Mouse (Mus musculus) forebrain, postnatal 0 days (tissue): ENCODE results near the gene Lor. TPM values are rescaled to one million over a fixed set of nuclear protein-coding genes. Genes with fewer than 3 reads are reported as not detected.

ENCODE experiments used
- ATAC-seq: fragments of 200-750 bp; cut with Nextera tagmentation; 2 replicates; pipeline ENCODE4 v1.8.0; 2017; ENCODE audit warnings: mild to moderate bottlenecking, moderate library complexity
- DNase-seq: peaks from one replicate; pipeline ENCODE4 v3.0.0-alpha.2; 2015
- H3K27ac ChIP-seq: fragments of 300-500 bp; sonication (generic); 2 replicates; pipeline ENCODE4 v1.5.1; 2014; ENCODE audit warnings: low read depth, mild to moderate bottlenecking, antibody characterized with exemption, low read length, moderate library complexity, mixed read lengths
- H3K27me3 ChIP-seq: fragments of 300-500 bp; sonication (generic); 2 replicates; pipeline ENCODE4 v1.6.1; 2014; ENCODE audit warnings: mild to moderate bottlenecking, low read length, mixed read lengths; ENCODE audit not compliant: insufficient read depth
- H3K36me3 ChIP-seq: fragments of 300-500 bp; sonication (generic); 2 replicates; pipeline ENCODE4 v1.6.1; 2014; ENCODE audit warnings: mild to moderate bottlenecking, moderate library complexity; ENCODE audit not compliant: insufficient read depth
- H3K4me1 ChIP-seq: fragments of 300-500 bp; sonication (generic); 2 replicates; pipeline ENCODE4 v1.6.1; 2014; ENCODE audit warnings: antibody characterized with exemption; ENCODE audit not compliant: insufficient read depth
- H3K4me2 ChIP-seq: fragments of 300-500 bp; sonication (generic); 2 replicates; pipeline ENCODE4 v1.6.1; 2014; ENCODE audit warnings: low read depth, mild to moderate bottlenecking, moderate library complexity
- H3K4me3 ChIP-seq: fragments of 300-500 bp; sonication (generic); 2 replicates; pipeline ENCODE4 v1.5.1; 2014; ENCODE audit warnings: low read depth, low read length, mixed read lengths
- H3K9ac ChIP-seq: fragments of 300-500 bp; sonication (generic); 2 replicates; pipeline ENCODE4 v1.6.1; 2014; ENCODE audit warnings: mild to moderate bottlenecking
- H3K9me3 ChIP-seq: fragments of 300-500 bp; sonication (generic); 2 replicates; pipeline ENCODE4 v1.6.1; 2016; ENCODE audit warnings: low read length
- CTCF ChIP-seq: sonication (generic); IDR thresholded peaks from 2 replicates; pipeline ENCODE4 v1.5.1; 2016; ENCODE audit warnings: antibody characterized with exemption, control low read depth, low read depth
- WGBS: fragments of 180-500 bp; shearing (Covaris S2); extraction: QIAGEN DNeasy Blood & Tissue Kit; methylation state at CpG from one replicate; pipeline ENCODE4 v1.1.7; 2014; 5-methylcytosine and 5-hydroxymethylcytosine counted together
- microRNA-seq, 2 experiments: library from miRNA; unstranded; fragments of <30 nt; microRNA quantifications; one replicate each; pipeline ENCODE4; 2016
- polyA plus RNA-seq: library from polyadenylated mRNA; unstranded; fragments of >200 nt; fragmentation: Nextera tagmentation; extraction: Ambion mirVana; gene quantifications from 2 replicates; pipeline ENCODE4 v1.2.1, GENCODE M21; 2015
- total RNA-seq: library from RNA; depleted of rRNA; stranded (reverse); fragments of >200 nt; gene quantifications from 2 replicates; pipeline ENCODE4 v1.2.3, GENCODE M21; 2014; rRNA removed

The Lor gene
- total and polyA plus RNA-seq, 2 experiments from 2014 or later: 1.8 to 14.7 TPM

DNA sequence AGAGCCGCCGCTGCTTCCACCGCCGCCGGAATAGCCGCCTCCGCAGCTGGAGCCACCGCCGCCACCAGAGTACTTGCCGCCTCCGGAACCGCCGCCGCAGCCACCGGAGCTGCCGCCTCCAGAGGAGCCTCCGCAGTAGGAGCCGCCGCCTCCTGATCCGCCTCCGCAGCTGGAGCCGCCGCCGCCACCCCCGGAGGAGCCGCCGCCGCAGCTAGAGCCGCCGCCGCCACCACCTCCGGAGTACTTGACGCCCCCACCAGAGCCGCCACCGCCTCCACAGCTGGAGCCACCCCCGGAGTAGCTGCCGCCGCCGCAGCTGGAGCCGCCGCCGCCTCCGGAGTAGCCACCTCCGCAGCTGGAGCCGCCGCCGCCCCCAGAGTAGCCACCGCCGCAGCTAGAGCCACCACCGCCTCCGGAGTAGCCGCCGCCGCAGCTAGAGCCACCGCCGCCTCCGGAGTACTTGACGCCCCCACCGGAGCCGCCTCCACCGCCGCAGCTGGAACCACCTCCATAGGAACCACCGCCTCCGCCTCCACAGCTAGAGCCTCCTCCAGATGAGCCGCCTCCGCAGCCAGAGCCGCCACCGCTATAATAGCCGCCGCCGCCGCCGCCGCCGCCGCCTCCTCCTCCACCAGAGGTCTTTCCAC, 1.5 kb downstream of the Lor start:
- ATAC-seq: peak; percentile 76
- H3K4me3 ChIP-seq: peak overlapping the region; percentile 73

DNA sequence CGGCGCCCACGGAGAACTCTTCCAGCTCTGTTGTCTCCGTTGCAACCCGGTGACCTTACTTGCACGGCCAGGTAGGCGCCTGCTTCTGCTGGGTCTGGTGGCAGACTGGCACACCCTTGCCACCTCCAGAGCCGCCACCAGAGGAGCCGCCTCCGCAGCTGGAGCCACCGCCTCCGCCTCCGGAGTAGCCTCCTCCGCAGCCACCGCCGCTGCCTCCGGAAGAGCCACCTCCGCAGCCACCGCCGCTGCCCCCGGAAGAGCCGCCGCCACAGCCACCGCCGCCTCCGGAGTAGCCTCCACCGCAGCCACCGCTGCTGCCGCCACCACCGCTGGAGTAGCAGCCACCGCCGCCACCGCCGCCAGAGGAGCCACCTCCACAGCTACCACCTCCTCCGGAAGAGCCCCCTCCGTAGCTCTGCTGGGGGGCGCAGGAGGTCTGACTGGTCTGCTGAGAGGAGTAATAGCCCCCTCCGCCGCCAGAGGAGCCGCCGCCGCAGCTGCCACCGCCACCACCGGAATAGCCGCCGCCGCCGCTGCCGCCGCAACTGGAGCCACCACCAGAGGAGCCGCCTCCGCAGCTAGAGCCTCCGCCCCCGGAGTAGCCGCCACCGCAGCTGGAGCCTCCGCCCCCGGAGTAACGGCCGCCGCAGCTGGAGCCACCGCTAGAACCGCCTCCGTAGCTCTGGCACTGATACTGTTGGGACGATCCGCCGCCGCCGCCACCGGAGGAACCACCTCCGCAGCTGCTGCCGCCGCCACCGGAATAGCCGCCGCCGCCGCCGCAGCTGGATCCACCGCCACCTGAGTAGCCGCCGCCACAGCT, 2.3 kb downstream of the Lor start:
- peak overlapping the region; percentile 91 for H3K27ac ChIP-seq
- DNase-seq (peak; percentile 67), ATAC-seq (peak; percentile 82)
- H3K4me3 ChIP-seq: peak overlapping the region; percentile 73
- TF ChIP-seq CTCF: peak; percentile 51
- peak overlapping the region; percentile 82 for H3K9ac ChIP-seq
- H3K9me3 ChIP-seq: no peaks in the 10 kb centered on the region
- peaks cover 6% of the 10 kb centered on the region for H3K27me3 ChIP-seq
- peak overlapping the region; percentile 88 for H3K4me2 ChIP-seq
- no peaks in the 10 kb centered on the region for H3K36me3 ChIP-seq
- no peaks in the 10 kb centered on the region for H3K4me1 ChIP-seq
- 2% methylated on average over 78 of the region's 82 CpGs for WGBS

More for the DNA sequence above, 1.5 kb downstream of the Lor start:
- under 1% methylated on average over 51 of the region's 76 CpGs for WGBS
- peak; percentile 55 for DNase-seq
- Histone ChIP-seq H3K27me3 (peaks cover 6% of the 10 kb centered on the region), H3K27ac (peak overlapping the region; percentile 91), H3K9ac (peak overlapping the region; percentile 82), H3K4me2 (peak overlapping the region; percentile 88), H3K36me3 (no peaks in the 10 kb centered on the region), H3K4me1 (no peaks in the 10 kb centered on the region), H3K9me3 (no peaks in the 10 kb centered on the region)
- no peak for TF ChIP-seq CTCF

DNA sequence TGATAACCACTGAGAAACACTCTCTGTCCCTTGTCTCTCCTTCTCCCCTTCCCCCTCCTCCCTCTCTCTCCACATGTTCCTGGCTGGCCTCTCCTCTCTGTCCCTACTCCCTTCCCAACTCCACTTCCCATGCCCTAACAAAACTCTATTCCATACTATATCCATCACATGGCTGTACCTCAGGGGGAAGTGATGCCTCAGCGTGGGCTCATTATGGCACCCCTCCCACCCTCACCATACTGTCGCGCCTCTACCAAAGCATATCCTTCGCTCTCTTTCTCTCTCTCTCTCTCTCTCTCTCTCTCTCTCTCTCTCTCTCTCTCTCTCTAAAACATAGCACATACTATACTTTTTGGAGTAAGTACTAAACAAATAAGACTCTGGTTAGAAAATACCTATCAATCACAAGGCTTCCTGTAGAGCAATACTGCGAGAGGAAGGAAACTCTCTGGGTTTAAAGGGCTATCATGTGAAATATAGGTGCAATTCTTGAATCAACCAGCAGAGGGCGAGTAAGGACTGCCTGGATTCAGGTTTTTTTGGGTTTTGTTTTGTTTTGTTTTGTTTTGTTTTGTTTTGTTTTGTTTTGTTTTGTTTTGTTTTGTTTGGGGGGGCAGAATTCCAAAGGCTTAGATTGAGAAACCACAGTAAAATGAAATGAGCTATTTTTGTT, 32.4 kb downstream of the Lor start:
- H3K9me3 ChIP-seq: no peaks in the 10 kb centered on the region
- DNase-seq: peak; percentile 47
- 59% methylated on average over 6 of the region's 6 CpGs for WGBS
- no peaks in the 10 kb centered on the region for H3K36me3 ChIP-seq
- peak; percentile 77 for TF ChIP-seq CTCF
- H3K27ac ChIP-seq: no peak overlapping the region
- no peak for ATAC-seq
- no peak overlapping the region for H3K9ac ChIP-seq
- no peak overlapping the region for H3K4me2 ChIP-seq
- no peaks in the 10 kb centered on the region for H3K27me3 ChIP-seq
- no peak overlapping the region for H3K4me3 ChIP-seq
- H3K4me1 ChIP-seq: no peaks in the 10 kb centered on the region

DNA sequence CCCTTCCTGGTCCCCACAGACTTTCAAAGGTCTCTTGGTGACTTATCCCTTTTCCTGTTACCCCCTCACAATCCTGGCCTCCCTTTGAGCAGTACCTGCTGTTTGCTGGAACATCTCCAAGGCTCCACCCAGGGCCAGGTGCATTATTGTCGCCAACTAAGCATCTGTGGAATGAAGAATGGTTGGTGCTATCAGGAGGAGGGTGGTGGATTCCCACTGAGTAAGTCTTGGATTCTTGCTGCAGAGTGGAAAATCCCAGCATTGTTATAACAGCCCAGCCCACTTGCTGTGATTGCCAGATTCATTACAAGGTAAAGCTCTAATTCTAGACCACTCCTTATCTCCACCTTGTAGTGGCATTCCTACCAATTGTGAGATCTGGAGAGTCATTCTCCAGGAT, 49.0 kb downstream of the Lor start:
- 53% methylated on average over 1 of the region's 1 CpGs for WGBS
- H3K4me3 ChIP-seq: no peak overlapping the region
- no peak for ATAC-seq

DNA sequence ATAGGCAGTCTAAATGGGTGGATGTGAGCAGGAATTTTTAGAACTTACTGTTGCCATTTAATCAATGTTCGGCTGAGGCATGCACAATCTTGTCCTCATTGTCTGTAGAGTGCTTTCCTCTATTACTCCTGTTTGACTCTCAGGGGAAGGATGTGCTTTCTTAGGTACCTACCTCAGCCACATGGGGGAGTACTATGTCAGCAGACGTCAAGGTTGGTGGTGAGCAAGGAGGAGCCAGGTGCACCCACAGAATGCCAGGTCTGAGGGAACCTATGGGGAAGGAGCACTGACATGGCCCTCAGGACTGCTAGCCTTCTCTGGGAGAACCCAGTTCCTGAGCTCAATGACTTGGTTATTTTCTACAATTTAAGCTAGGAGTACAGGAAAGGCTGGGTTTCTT, 49.7 kb downstream of the Lor start:
- Histone ChIP-seq H3K4me1 (no peaks in the 10 kb centered on the region), H3K27ac (no peak overlapping the region), H3K4me3 (no peak overlapping the region), H3K36me3 (no peaks in the 10 kb centered on the region), H3K9ac (no peak overlapping the region), H3K4me2 (no peak overlapping the region), H3K27me3 (no peaks in the 10 kb centered on the region), H3K9me3 (no peaks in the 10 kb centered on the region)
- no peak for DNase-seq
- ATAC-seq: no peak
- 50% methylated on average over 2 of the region's 2 CpGs for WGBS
- no peak for TF ChIP-seq CTCF

More for the DNA sequence above, 49.0 kb downstream of the Lor start:
- Histone ChIP-seq H3K27me3 (no peaks in the 10 kb centered on the region), H3K27ac (no peak overlapping the region), H3K9me3 (no peaks in the 10 kb centered on the region), H3K4me1 (no peaks in the 10 kb centered on the region), H3K4me2 (no peak overlapping the region), H3K9ac (no peak overlapping the region), H3K36me3 (no peaks in the 10 kb centered on the region)
- DNase-seq: no peak
- no peak for TF ChIP-seq CTCF

Small RNAs within 50 kb of the gene (microRNA-seq; reads per million reads assigned to microRNA genes)
- gene Gm25145: 0 reads per million in 2 experiments

Other genes starting within 250 kb of the Lor start
- not detected in 2 replicates for gene Pglyrp3, start 68.6 kb downstream of the Lor start, total RNA-seq
- not detected in 2 replicates for gene Pglyrp3, start 68.6 kb downstream of the Lor start, polyA plus RNA-seq
- gene Prr9, start 40.8 kb upstream of the Lor start, total RNA-seq: 0.33 TPM in 1 of 2 replicates, not detected in the other
- gene Prr9, start 40.8 kb upstream of the Lor start, polyA plus RNA-seq: not detected in 2 replicates
- not detected in 2 replicates for gene Lelp1, start 59.6 kb upstream of the Lor start, total RNA-seq
- gene Lelp1, start 59.6 kb upstream of the Lor start, polyA plus RNA-seq: not detected in 2 replicates
- gene Sprr2a1, start 132.7 kb upstream of the Lor start, total RNA-seq: not detected in 2 replicates
- gene Sprr2a1, start 132.7 kb upstream of the Lor start, polyA plus RNA-seq: not detected in 2 replicates
- not detected in 2 replicates for gene Sprr2a2, start 132.8 kb upstream of the Lor start, total RNA-seq
- not detected in 2 replicates for gene Sprr2a2, start 132.8 kb upstream of the Lor start, polyA plus RNA-seq
- gene Sprr2a3, start 202.3 kb upstream of the Lor start, total RNA-seq: not detected in 2 replicates
- not detected in 2 replicates for gene Sprr2a3, start 202.3 kb upstream of the Lor start, polyA plus RNA-seq
- gene Sprr2b, start 233.5 kb upstream of the Lor start, total RNA-seq: not detected in 2 replicates
- gene Sprr2b, start 233.5 kb upstream of the Lor start, polyA plus RNA-seq: not detected in 2 replicates